Mouse (Mus musculus) heart, postnatal 0 days (tissue): ENCODE measurements around the gene Oxct1. TPM values are rescaled to one million over a fixed set of nuclear protein-coding genes. Genes with fewer than 3 reads are reported as not detected.

Source experiments
- ATAC-seq: fragments of 200-750 bp; cut with Nextera tagmentation; 2 replicates; pipeline ENCODE4 v1.8.0; 2017; ENCODE audit warnings: low read depth, moderate number of reproducible peaks, moderate library complexity; ENCODE audit not compliant: insufficient read depth
- DNase-seq: peaks from one replicate; pipeline ENCODE4 v3.0.0-alpha.2; 2016; ENCODE audit warnings: low spot score
- H3K27ac ChIP-seq: fragments of 300-500 bp; sonication (generic); 2 replicates; pipeline ENCODE4 v1.5.1; 2014; ENCODE audit warnings: low read depth, mild to moderate bottlenecking
- H3K27me3 ChIP-seq: fragments of 300-500 bp; sonication (generic); 2 replicates; pipeline ENCODE4 v1.6.1; 2014; ENCODE audit warnings: low read length, mixed read lengths; ENCODE audit not compliant: control insufficient read depth, insufficient read depth
- H3K36me3 ChIP-seq: fragments of 300-500 bp; sonication (generic); replicated peaks from 2 replicates; pipeline ENCODE4 v1.6.1; 2014; ENCODE audit warnings: low read length, mixed read lengths; ENCODE audit not compliant: control insufficient read depth, insufficient read depth
- H3K4me1 ChIP-seq: fragments of 300-500 bp; sonication (generic); 2 replicates; pipeline ENCODE4 v1.6.1; 2014; ENCODE audit warnings: antibody characterized with exemption; ENCODE audit not compliant: control insufficient read depth, insufficient read depth
- H3K4me2 ChIP-seq: fragments of 300-500 bp; sonication (generic); 2 replicates; pipeline ENCODE4 v1.6.1; 2014; ENCODE audit warnings: low read depth, mild to moderate bottlenecking, low read length, moderate library complexity
- H3K4me3 ChIP-seq: fragments of 300-500 bp; sonication (generic); 2 replicates; pipeline ENCODE4 v1.5.1; 2014; ENCODE audit warnings: low read depth, low read length
- H3K9ac ChIP-seq: fragments of 300-500 bp; sonication (generic); replicated peaks from 2 replicates; pipeline ENCODE4 v1.6.1; 2014; ENCODE audit warnings: low read depth, low read length, mixed read lengths
- H3K9me3 ChIP-seq: fragments of 300-500 bp; sonication (generic); replicated peaks from 2 replicates; pipeline ENCODE4 v1.6.1; 2016; ENCODE audit warnings: low read length; ENCODE audit not compliant: control insufficient read depth
- CTCF ChIP-seq: IDR thresholded peaks from 2 replicates; pipeline ENCODE4 v1.5.1; 2016; ENCODE audit warnings: antibody characterized with exemption, control low read depth, low read depth
- EP300 ChIP-seq: IDR thresholded peaks from 2 replicates; pipeline ENCODE4 v1.6.1; 2016; ENCODE audit warnings: antibody characterized with exemption, low read depth
- WGBS: fragments of 180-500 bp; shearing (Covaris S2); extraction: QIAGEN DNeasy Blood & Tissue Kit; methylation state at CpG from one replicate; pipeline ENCODE4 v1.1.7; 2014; 5-methylcytosine and 5-hydroxymethylcytosine counted together
- polyA plus RNA-seq: library from polyadenylated mRNA; unstranded; fragments of >200 nt; fragmentation: Nextera tagmentation; extraction: Ambion mirVana; gene quantifications from 2 replicates; pipeline ENCODE4 v1.2.1, GENCODE M21; 2015
- total RNA-seq: library from RNA; depleted of rRNA; stranded (reverse); fragments of >200 nt; gene quantifications from 2 replicates; pipeline ENCODE4 v1.2.3, GENCODE M21; 2014; ENCODE audit warnings: low replicate concordance

Gene Oxct1
- total and polyA plus RNA-seq, 2 experiments from 2014 or later: 262 to 332 TPM

- H3K9me3 ChIP-seq: no peaks in the 10 kb centered on the region
- 75% methylated on average over 3 of the region's 3 CpGs for WGBS
These were observed 98.5 kb downstream of the Oxct1 start for GRCm38 (mm10) chr15:4124648-4125047.

GRCm38 (mm10) chr15:4138524-4138923, 112.3 kb downstream of the Oxct1 start:
- H3K4me2 ChIP-seq: no peak overlapping the region
- H3K27ac ChIP-seq: no peak overlapping the region
- H3K4me1 ChIP-seq: no peaks in the 10 kb centered on the region
- no peak overlapping the region for H3K9ac ChIP-seq
- ATAC-seq: no peak
- H3K27me3 ChIP-seq: no peaks in the 10 kb centered on the region
- no peaks in the 10 kb centered on the region for H3K9me3 ChIP-seq
- no peak overlapping the region for H3K4me3 ChIP-seq
- WGBS: 42% methylated on average over 1 of the region's 1 CpGs
- no peak for DNase-seq
- H3K36me3 ChIP-seq: peaks cover 27% of the 10 kb centered on the region; the same call in 1 of the 2 replicates
- TF ChIP-seq EP300 (no peak), CTCF (no peak)

More at GRCm38 (mm10) chr15:4124648-4125047, 98.5 kb downstream of the Oxct1 start:
- Histone ChIP-seq H3K9ac (no peak overlapping the region), H3K36me3 (peaks cover 23% of the 10 kb centered on the region), H3K27ac (no peak overlapping the region), H3K4me2 (no peak overlapping the region), H3K27me3 (no peaks in the 10 kb centered on the region), H3K4me1 (no peaks in the 10 kb centered on the region), H3K4me3 (no peak overlapping the region)
- ATAC-seq: no peak
- no peak for DNase-seq
- TF ChIP-seq EP300: no peak
- no peak for TF ChIP-seq CTCF

DNA sequence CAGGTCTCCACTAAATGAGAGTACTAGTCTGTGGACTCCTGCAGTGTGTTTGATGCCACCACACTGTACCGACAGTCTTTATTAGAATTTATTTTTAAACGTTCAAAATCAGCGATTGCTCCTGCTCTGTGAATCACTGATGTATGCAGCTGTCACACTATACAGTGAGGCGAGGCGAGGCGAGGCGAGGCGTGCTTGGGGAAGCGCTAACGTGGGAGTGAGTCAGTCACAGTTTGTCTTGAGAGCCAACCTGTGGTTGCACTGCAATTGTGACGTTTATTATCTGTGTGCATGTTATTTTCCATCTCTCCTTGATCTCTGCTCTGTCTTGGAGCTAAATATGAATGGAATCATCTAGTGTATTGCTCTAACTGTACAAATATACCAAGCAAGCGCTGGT, 113.3 kb downstream of the Oxct1 start:
- Histone ChIP-seq H3K9me3 (no peaks in the 10 kb centered on the region), H3K27me3 (no peaks in the 10 kb centered on the region), H3K36me3 (peaks cover 30% of the 10 kb centered on the region), H3K9ac (no peak overlapping the region), H3K4me1 (no peaks in the 10 kb centered on the region), H3K4me3 (no peak overlapping the region), H3K27ac (no peak overlapping the region), H3K4me2 (no peak overlapping the region)
- 84% methylated on average over 12 of the region's 12 CpGs for WGBS
- ATAC-seq (no peak), DNase-seq (no peak)
- TF ChIP-seq CTCF: no peak
- TF ChIP-seq EP300: no peak

GRCm38 (mm10) chr15:4145352-4145751, 119.2 kb downstream of the Oxct1 start:
- TF ChIP-seq EP300: no peak
- no peak for TF ChIP-seq CTCF
- Histone ChIP-seq H3K4me3 (no peak overlapping the region), H3K36me3 (peaks cover 47% of the 10 kb centered on the region), H3K27me3 (no peaks in the 10 kb centered on the region), H3K4me1 (no peaks in the 10 kb centered on the region), H3K9me3 (no peaks in the 10 kb centered on the region), H3K9ac (no peak overlapping the region), H3K4me2 (no peak overlapping the region), H3K27ac (no peak overlapping the region)
- ATAC-seq (no peak), DNase-seq (no peak)
- 88% methylated on average over 5 of the region's 5 CpGs for WGBS

GRCm38 (mm10) chr15:4147700-4148099, 121.5 kb downstream of the Oxct1 start:
- no peak for DNase-seq
- Histone ChIP-seq H3K4me3 (no peak overlapping the region), H3K36me3 (peaks cover 48% of the 10 kb centered on the region), H3K9ac (no peak overlapping the region), H3K27ac (no peak overlapping the region), H3K27me3 (no peaks in the 10 kb centered on the region), H3K4me2 (no peak overlapping the region), H3K9me3 (no peaks in the 10 kb centered on the region), H3K4me1 (no peaks in the 10 kb centered on the region)
- no peak for ATAC-seq
- no peak for TF ChIP-seq CTCF
- no peak for TF ChIP-seq EP300
- 83% methylated on average over 2 of the region's 2 CpGs for WGBS

DNA sequence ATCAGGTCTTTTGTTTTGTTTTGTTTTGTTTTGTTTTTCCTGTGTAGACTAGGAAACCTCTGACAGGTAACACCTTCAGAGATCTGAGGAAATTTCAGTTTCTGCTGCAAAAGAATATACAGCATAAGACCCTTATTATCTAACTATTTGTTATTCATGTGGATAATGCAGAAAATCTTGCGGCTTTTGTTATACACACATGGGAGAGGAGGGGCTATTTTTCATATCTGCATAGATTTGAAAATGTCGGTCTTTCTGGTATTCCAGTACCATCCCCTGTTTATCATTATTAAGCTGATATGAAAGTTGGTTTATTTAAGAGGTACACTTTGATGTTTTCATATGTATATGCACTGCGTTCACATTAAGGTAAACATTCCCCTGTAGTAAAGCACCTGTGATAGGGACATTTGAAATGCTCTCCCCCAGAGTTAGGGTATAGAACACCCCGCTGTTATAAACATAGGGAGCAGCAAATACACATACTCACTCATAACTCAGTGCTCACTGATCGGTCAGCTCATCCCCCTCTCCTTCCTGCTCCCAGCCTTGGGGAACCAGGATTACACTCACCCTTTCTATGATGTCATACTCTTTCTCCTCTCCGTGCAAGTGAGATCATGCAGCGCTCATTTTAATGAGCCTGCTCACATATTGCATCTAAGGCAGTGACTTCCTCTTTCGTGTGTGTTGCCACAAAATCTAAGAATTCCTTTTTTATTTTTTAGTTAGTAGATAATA, 122.6 kb downstream of the Oxct1 start:
- TF ChIP-seq EP300 (no peak), CTCF (no peak)

More for the DNA sequence above, 122.6 kb downstream of the Oxct1 start:
- Histone ChIP-seq H3K27me3 (no peaks in the 10 kb centered on the region), H3K9me3 (no peaks in the 10 kb centered on the region), H3K4me3 (no peak overlapping the region), H3K9ac (no peak overlapping the region), H3K36me3 (peaks cover 49% of the 10 kb centered on the region), H3K4me1 (no peaks in the 10 kb centered on the region), H3K4me2 (no peak overlapping the region), H3K27ac (no peak overlapping the region)
- ATAC-seq (no peak), DNase-seq (no peak)
- 91% methylated on average over 8 of the region's 8 CpGs for WGBS
